9 mouse cellular contexts compared by ENCODE assay signal in genomic region chr9:41525534-41525933, GRCm38 (mm10).
DNase-seq lines count a peak whose midpoint lies in the region; ATAC-seq lines count a peak whose summit lies in the region.
"Had no signal": no experiment of that assay in that cellular context is flagged by ENCODE, and none has a peak within 500 bp of the region (broad histone marks: within the 10 kb centered on the region; RNA-seq: fewer than 3 reads in every experiment).

No protein-coding gene starts in this region.

- H3K4me1 ChIP-seq in forebrain, embryonic 10.5 days = peaks cover 24% of the 10 kb centered on the region
- 0 out of 2 replicates have a peak, but pooled peaks cover 4% of the 10 kb centered on the region for H3K4me1 ChIP-seq in forebrain, embryonic 11.5 days (replicated peaks; ENCODE audit: control insufficient read depth, insufficient read depth, low read length)
- peaks cover 29% of the 10 kb centered on the region for H3K4me1 ChIP-seq in neural tube, embryonic 13.5 days (replicated peaks)
- H3K4me1 ChIP-seq in limb, embryonic 13.5 days = peaks cover 25% of the 10 kb centered on the region

- no peak overlapping the region for H3K4me3 ChIP-seq in forebrain, embryonic 10.5 days
- H3K4me3 ChIP-seq in forebrain, embryonic 11.5 days (ENCODE audit: low read depth, low read length) = no peak overlapping the region
- H3K4me3 ChIP-seq in neural tube, embryonic 13.5 days = no peak overlapping the region
- no peak overlapping the region for H3K4me3 ChIP-seq in limb, embryonic 13.5 days

- 89% methylated on average over 1 of the region's 1 CpGs for WGBS in forebrain, embryonic 10.5 days
- WGBS in forebrain, embryonic 11.5 days = 61% methylated on average over 1 of the region's 1 CpGs
- 65% methylated on average over 1 of the region's 1 CpGs for WGBS in neural tube, embryonic 13.5 days
- WGBS in limb, embryonic 13.5 days = 53% methylated on average over 1 of the region's 1 CpGs

- no peaks in the 10 kb centered on the region; the same call in 1 of the 2 replicates for H3K36me3 ChIP-seq in forebrain, embryonic 10.5 days (replicated peaks)
- H3K36me3 ChIP-seq in forebrain, embryonic 11.5 days (ENCODE audit: control insufficient read depth, insufficient read depth, low read length) = no peaks in the 10 kb centered on the region
- 0 out of 2 replicates have a peak, but pooled peaks cover 4% of the 10 kb centered on the region for H3K36me3 ChIP-seq in neural tube, embryonic 13.5 days
- peaks cover 9% of the 10 kb centered on the region; the same call in 1 of the 2 replicates for H3K36me3 ChIP-seq in limb, embryonic 13.5 days

- H3K27ac ChIP-seq in forebrain, embryonic 10.5 days = peak overlapping the region; percentile 65; the same call in 1 of the 2 replicates
- H3K27ac ChIP-seq in forebrain, embryonic 11.5 days (ENCODE audit: low read depth, low read length) = no peak overlapping the region
- peak overlapping the region; percentile 82 for H3K27ac ChIP-seq in neural tube, embryonic 13.5 days (replicated peaks)
- H3K27ac ChIP-seq in limb, embryonic 13.5 days = peak overlapping the region; percentile 44; the same call in 1 of the 2 replicates

- H3K9me3 ChIP-seq in forebrain, embryonic 10.5 days = no peaks in the 10 kb centered on the region
- no peaks in the 10 kb centered on the region for H3K9me3 ChIP-seq in forebrain, embryonic 11.5 days (ENCODE audit: control insufficient read depth, low read length)
- H3K9me3 ChIP-seq in neural tube, embryonic 13.5 days = no peaks in the 10 kb centered on the region
- H3K9me3 ChIP-seq in limb, embryonic 13.5 days = no peaks in the 10 kb centered on the region

- no peak for DNase-seq in forebrain, embryonic 10.5 days (ENCODE audit: extremely low spot score, low spot score)
- no peak for DNase-seq in forebrain, embryonic 11.5 days (ENCODE audit: low spot score)
- DNase-seq in neural tube, embryonic 10.5 days (ENCODE audit: extremely low spot score, low spot score) = no peak
- DNase-seq in urinary bladder, postnatal 36 days (ENCODE audit: low spot score in 2 of 2) = no peak
- DNase-seq in right cerebral cortex, postnatal 25 days = no peak
- no peak for DNase-seq in retina, postnatal 1 day
- DNase-seq: cerebellum, adult 9-11 months had no signal

- H3K9ac ChIP-seq in forebrain, embryonic 11.5 days (ENCODE audit: low read length) = no peak overlapping the region
- H3K9ac ChIP-seq in neural tube, embryonic 13.5 days = peak overlapping the region; percentile 2; the same call in 1 of the 2 replicates
- H3K9ac ChIP-seq in limb, embryonic 13.5 days = no peak overlapping the region; the same call in 1 of the 2 replicates

- no peak overlapping the region for H3K4me2 ChIP-seq in forebrain, embryonic 11.5 days (ENCODE audit: low read depth, low read length, severe bottlenecking)
- H3K4me2 ChIP-seq in neural tube, embryonic 13.5 days = no peak overlapping the region
- no peak overlapping the region for H3K4me2 ChIP-seq in limb, embryonic 13.5 days (replicated peaks)

- ATAC-seq in forebrain, embryonic 11.5 days (replicated peaks; ENCODE audit: low FRiP score) = no peak
- ATAC-seq in neural tube, embryonic 13.5 days (ENCODE audit: low read depth) = 0 out of 2 replicates have a peak, but pooled peaks have one; percentile 16
- no peak for ATAC-seq in limb, embryonic 13.5 days (ENCODE audit: low FRiP score, low read depth)

- no peaks in the 10 kb centered on the region for H3K27me3 ChIP-seq in forebrain, embryonic 10.5 days (ENCODE audit: poor library complexity, severe bottlenecking)
- H3K27me3 ChIP-seq in forebrain, embryonic 11.5 days (ENCODE audit: control insufficient read depth, insufficient read depth, low read length) = no peaks in the 10 kb centered on the region
- H3K27me3 ChIP-seq in neural tube, embryonic 13.5 days = no peaks in the 10 kb centered on the region
- no peaks in the 10 kb centered on the region for H3K27me3 ChIP-seq in limb, embryonic 13.5 days
